14 mouse cellular contexts compared by ENCODE assay signal in the genomic region with DNA sequence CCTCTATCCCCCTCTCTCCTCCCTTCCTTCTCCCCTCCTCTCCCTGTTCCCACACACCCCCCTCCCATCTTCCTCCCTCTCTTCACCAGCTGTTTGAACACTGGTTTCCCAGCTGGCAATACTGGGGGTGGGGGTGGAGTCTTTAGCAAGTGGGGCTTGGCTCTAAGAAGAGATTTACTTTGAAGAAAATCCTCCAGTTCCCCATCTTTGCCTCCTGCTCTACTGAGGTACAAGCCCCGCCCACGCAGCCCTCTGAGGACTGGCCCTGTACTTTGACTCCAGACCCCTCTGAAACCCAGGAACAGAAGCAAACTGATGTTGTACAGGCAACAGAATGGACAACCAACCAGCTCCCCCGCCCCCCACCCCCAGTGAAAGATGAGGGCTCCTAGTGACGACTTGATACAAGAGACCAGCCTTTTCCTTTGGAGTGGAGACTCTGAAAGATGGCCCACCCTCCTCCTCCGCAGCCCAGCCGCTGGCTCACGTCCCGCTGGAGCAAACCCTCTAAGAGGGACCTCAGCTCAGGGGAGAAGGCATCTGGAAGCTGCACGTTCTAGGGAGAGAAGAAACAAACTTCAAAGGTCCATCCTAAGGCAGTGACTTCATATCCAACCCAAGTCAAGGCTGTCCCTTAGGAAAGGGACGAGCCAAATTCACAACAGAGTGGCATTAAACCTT. TPM values are rescaled to one million over a fixed set of nuclear protein-coding genes. Genes with fewer than 3 reads are reported as not detected.
DNase-seq lines count a peak whose midpoint lies in the region; ATAC-seq and TF ChIP-seq lines count a peak whose summit lies in the region.
"Had no signal": no experiment of that assay in that cellular context is flagged by ENCODE, and none has a peak within 500 bp of the region (broad histone marks: within the 10 kb centered on the region; RNA-seq: fewer than 3 reads in every experiment).

No protein-coding gene starts in this region.

- H3K36me3 ChIP-seq in heart, embryonic 12.5 days = peaks cover 24% of the 10 kb centered on the region
- no peaks in the 10 kb centered on the region; the same call in 1 of the 2 replicates for H3K36me3 ChIP-seq in liver, embryonic 11.5 days (ENCODE audit: control insufficient read depth, insufficient read depth, low read length)
- 0 out of 2 replicates have a peak, but pooled peaks cover 6% of the 10 kb centered on the region for H3K36me3 ChIP-seq in forebrain, postnatal 0 days (ENCODE audit: insufficient read depth)
- H3K36me3 ChIP-seq: G1E; midbrain, embryonic 15.5 days; neural tube, embryonic 12.5 days had no signal

- 0 out of 2 replicates have a peak overlapping the region, but pooled peaks have one; percentile 13 for H3K27ac ChIP-seq in heart, embryonic 12.5 days (ENCODE audit: poor library complexity, severe bottlenecking)
- no peak overlapping the region for H3K27ac ChIP-seq in liver, embryonic 11.5 days (ENCODE audit: low read depth, low read length)
- H3K27ac ChIP-seq in olfactory bulb, adult 2 months (ENCODE audit: insufficient read depth, low read depth, low read length) = peak overlapping the region; percentile 55; the same call in 1 of the 2 replicates
- no peak overlapping the region for H3K27ac ChIP-seq in forebrain, postnatal 0 days (ENCODE audit: low read depth, low read length)
- H3K27ac ChIP-seq: midbrain, embryonic 15.5 days; neural tube, embryonic 12.5 days had no signal

- DNase-seq in heart, postnatal 4 days = no peak
- peak; percentile 20 for DNase-seq in liver
- DNase-seq in liver, embryonic 11.5 days (ENCODE audit: low spot score) = no peak
- peak; percentile 35 for DNase-seq in brain, embryonic 14.5 days (ENCODE audit: low read depth)
- no peak for DNase-seq in gastrocnemius, adult 18-20 months (ENCODE audit: low spot score)
- no peak for DNase-seq in forebrain, postnatal 0 days
- DNase-seq: B cell, adult 2 months; cerebellum, adult 9-10 months; left cerebral cortex, postnatal 4 days had no signal

- no peak for ATAC-seq in heart, embryonic 12.5 days (ENCODE audit: insufficient number of reproducible peaks, low FRiP score)
- no peak for ATAC-seq in liver, embryonic 11.5 days (replicated peaks; ENCODE audit: low FRiP score)
- ATAC-seq in forebrain, postnatal 0 days = no peak
- ATAC-seq: midbrain, embryonic 15.5 days had no signal

- H3K9me3 ChIP-seq in heart, embryonic 12.5 days (replicated peaks) = no peaks in the 10 kb centered on the region
- no peaks in the 10 kb centered on the region for H3K9me3 ChIP-seq in liver, embryonic 11.5 days (ENCODE audit: control insufficient read depth, low read length)
- H3K9me3 ChIP-seq in forebrain, postnatal 0 days (ENCODE audit: low read length) = no peaks in the 10 kb centered on the region
- H3K9me3 ChIP-seq: midbrain, embryonic 15.5 days; neural tube, embryonic 12.5 days had no signal

- H3K4me1 ChIP-seq in heart, embryonic 12.5 days (replicated peaks) = peaks cover 40% of the 10 kb centered on the region
- peaks cover 3% of the 10 kb centered on the region; the same call in 1 of the 2 replicates for H3K4me1 ChIP-seq in liver, embryonic 11.5 days (replicated peaks; ENCODE audit: control insufficient read depth, insufficient read depth, low read length)
- H3K4me1 ChIP-seq in olfactory bulb, adult 2 months (ENCODE audit: control insufficient read depth, insufficient read depth, low read length) = peaks cover 41% of the 10 kb centered on the region
- H3K4me1 ChIP-seq in forebrain, postnatal 0 days (ENCODE audit: insufficient read depth) = peaks cover 5% of the 10 kb centered on the region; the same call in 1 of the 2 replicates

- H3K9ac ChIP-seq in heart, embryonic 12.5 days = no peak overlapping the region
- H3K9ac ChIP-seq in liver, embryonic 11.5 days (ENCODE audit: low read depth, low read length) = no peak overlapping the region
- H3K9ac ChIP-seq in forebrain, postnatal 0 days = no peak overlapping the region
- H3K9ac ChIP-seq: midbrain, embryonic 15.5 days; neural tube, embryonic 12.5 days had no signal

- no peak overlapping the region for H3K4me3 ChIP-seq in heart, embryonic 12.5 days
- H3K4me3 ChIP-seq in liver, embryonic 11.5 days (ENCODE audit: low read depth, low read length) = no peak overlapping the region
- H3K4me3 ChIP-seq in olfactory bulb, adult 2 months (ENCODE audit: insufficient read depth, low read depth, low read length) = no peak overlapping the region
- H3K4me3 ChIP-seq in forebrain, postnatal 0 days (ENCODE audit: low read depth, low read length) = no peak overlapping the region
- H3K4me3 ChIP-seq: midbrain, embryonic 15.5 days; neural tube, embryonic 12.5 days had no signal

- no peak for TF ChIP-seq CTCF in brain, embryonic 14.5 days (IDR thresholded peaks at IDR 0.05; ENCODE audit: borderline replicate concordance, extremely low read depth, insufficient read depth, insufficient read length)
- no peak for TF ChIP-seq CTCF in olfactory bulb, adult 2 months (IDR thresholded peaks at IDR 0.05; ENCODE audit: insufficient read depth, low read depth, low read length)
- TF ChIP-seq CTCF in forebrain, postnatal 0 days (IDR thresholded peaks at IDR 0.05; ENCODE audit: low read depth) = no peak

- no peak for TF ChIP-seq POLR2A in brain, embryonic 14.5 days (IDR thresholded peaks at IDR 0.05; ENCODE audit: borderline replicate concordance, extremely low read depth, insufficient read depth, insufficient read length, poor library complexity, severe bottlenecking)
- TF ChIP-seq POLR2A in olfactory bulb, adult 2 months (IDR thresholded peaks at IDR 0.05; ENCODE audit: insufficient read depth, low read depth, low read length) = no peak

- H3K27me3 ChIP-seq in heart, embryonic 12.5 days (replicated peaks) = no peaks in the 10 kb centered on the region
- H3K27me3 ChIP-seq in liver, embryonic 11.5 days (replicated peaks; ENCODE audit: control insufficient read depth, insufficient read depth, low read length) = no peaks in the 10 kb centered on the region
- H3K27me3 ChIP-seq in forebrain, postnatal 0 days (ENCODE audit: insufficient read depth, low read length) = no peaks in the 10 kb centered on the region
- H3K27me3 ChIP-seq: midbrain, embryonic 15.5 days; neural tube, embryonic 12.5 days had no signal

- WGBS in heart, embryonic 12.5 days = 43% methylated on average over 10 of the region's 10 CpGs
- WGBS in liver, embryonic 11.5 days = 41% methylated on average over 10 of the region's 10 CpGs
- 43% methylated on average over 10 of the region's 10 CpGs for WGBS in olfactory bulb, adult 2 months
- WGBS in forebrain, postnatal 0 days = 41% methylated on average over 10 of the region's 10 CpGs

- no peak overlapping the region for H3K4me2 ChIP-seq in heart, embryonic 12.5 days
- no peak overlapping the region for H3K4me2 ChIP-seq in liver, embryonic 11.5 days
- H3K4me2 ChIP-seq in forebrain, postnatal 0 days (ENCODE audit: low read depth) = no peak overlapping the region
- H3K4me2 ChIP-seq: midbrain, embryonic 15.5 days; neural tube, embryonic 12.5 days had no signal

RNA-seq across cellular contexts. Expression of a gene that starts 32.2 kb away (rescaled TPM):
- 34.7 and 39.8 TPM in 2 replicates for polyA plus RNA-seq in heart, embryonic 12.5 days (2016; fragmentation: Nextera tagmentation; extraction: Ambion mirVana)
- 100 to 1,000 TPM; 194 to 208 TPM for total RNA-seq in heart, postnatal 4 days (2021)
- polyA plus RNA-seq in liver, embryonic 11.5 days (2014; fragmentation: Nextera tagmentation; extraction: Ambion mirVana) = 0.30 and 0.60 TPM in 2 replicates
- polyA plus RNA-seq in brain, embryonic 14.5 days (2012; rRNA removed) = 1.1 and 1.8 TPM in 2 replicates
- polyA plus RNA-seq in olfactory bulb, adult 2 months (2012; ENCODE audit: insufficient read depth, insufficient read length, low replicate concordance, missing spikeins) = not detected in 2 replicates
- 100 to 1,000 TPM; 309 to 349 TPM for total RNA-seq in gastrocnemius, adult 18-20 months (2021)
- 2.0 and 2.5 TPM in 2 replicates for total RNA-seq in forebrain, postnatal 0 days (2014; rRNA removed)
- 1.0 and 1.6 TPM in 2 replicates for polyA plus RNA-seq in forebrain, postnatal 0 days (2015; fragmentation: Nextera tagmentation; extraction: Ambion mirVana)
- polyA plus RNA-seq: G1E had no signal

Comparison
In these comparisons a context has a peak if more than half of its experiments do, and no peak if none do; other contexts are left out.
1. DNase-seq: peak in liver (single experiment) and brain, embryonic 14.5 days (single experiment); none in heart, postnatal 4 days (single experiment), liver, embryonic 11.5 days (single experiment), gastrocnemius, adult 18-20 months (single experiment) and forebrain, postnatal 0 days (single experiment).
2. H3K27ac ChIP-seq: peak in heart, embryonic 12.5 days (single experiment) and olfactory bulb, adult 2 months (single experiment); none in liver, embryonic 11.5 days (single experiment) and forebrain, postnatal 0 days (single experiment).
3. RNA of a gene that starts 32.2 kb away (polyA plus RNA-seq): 34.7 to 39.8 TPM in heart, embryonic 12.5 days; 1.1 to 1.8 TPM in brain, embryonic 14.5 days, 1.0 to 1.6 TPM in forebrain, postnatal 0 days, 0.30 to 0.60 TPM in liver, embryonic 11.5 days and not detected in olfactory bulb, adult 2 months; every median in the first group is over 10 times any median in the second.